Mouse (Mus musculus) CH12.LX (cell line): ENCODE results near the gene Tmem123. TPM values are rescaled to one million over a fixed set of nuclear protein-coding genes. Genes with fewer than 3 reads are reported as not detected.

Source experiments
- DNase-seq: peaks from one replicate; pipeline ENCODE4 v3.0.0-alpha.2; 2013; ENCODE audit errors: extremely low read depth
- H3K27ac ChIP-seq: 2 replicates; pipeline ENCODE4 v1.5.1; 2012; ENCODE audit warnings: low read depth, mild to moderate bottlenecking, control low read depth, moderate library complexity; ENCODE audit not compliant: insufficient read depth
- H3K27me3 ChIP-seq: replicated peaks from 2 replicates; pipeline ENCODE3; 2012; ENCODE audit warnings: inconsistent platforms
- H3K36me3 ChIP-seq, 2 experiments: replicated peaks in 1 of 2; 2 replicates each; pipeline versions ENCODE3 to v1.6.1; 2012; ENCODE audit warnings: inconsistent platforms in 1 of 2, low read length in 1 of 2, mild to moderate bottlenecking in 1 of 2, mixed read lengths in 1 of 2, moderate library complexity in 1 of 2; ENCODE audit not compliant: control insufficient read depth in 1 of 2, insufficient read depth in 1 of 2
- H3K4me1 ChIP-seq, 2 experiments: 2 replicates each; pipeline ENCODE4 v1.6.1; 2012; ENCODE audit warnings: inconsistent platforms in 1 of 2, moderate library complexity in 1 of 2; ENCODE audit not compliant: insufficient read depth in 2 of 2, control insufficient read depth in 1 of 2
- H3K4me2 ChIP-seq: 2 replicates; pipeline ENCODE4 v1.6.1; 2012; ENCODE audit warnings: low read depth, mild to moderate bottlenecking, control low read depth; ENCODE audit not compliant: poor library complexity, insufficient read depth, severe bottlenecking
- H3K4me3 ChIP-seq, 3 experiments: fragments of 150-350 bp in 1 of 3; sonication (generic) in 1 of 3; replicated peaks in 1 of 3; 2 replicates each; pipeline versions ENCODE3 to v1.5.1; 2011 to 2012; ENCODE audit warnings: low read depth in 2 of 3, low read length in 2 of 3, mild to moderate bottlenecking in 2 of 3, moderate library complexity in 2 of 3, control low read depth in 1 of 3, improper control_type of control experiment in 1 of 3, inconsistent platforms in 1 of 3, mixed read lengths in 1 of 3; ENCODE audit not compliant: poor library complexity in 1 of 3
- H3K79me2 ChIP-seq: replicated peaks from 2 replicates; pipeline ENCODE4 v1.6.1; 2012; ENCODE audit warnings: mild to moderate bottlenecking, moderate library complexity; ENCODE audit not compliant: control insufficient read depth, poor library complexity, insufficient read depth, severe bottlenecking; ENCODE audit errors: extremely low read depth
- H3K9ac ChIP-seq: 2 replicates; pipeline ENCODE4 v1.6.1; 2012; ENCODE audit warnings: low read depth, mild to moderate bottlenecking, control low read depth, moderate library complexity; ENCODE audit not compliant: insufficient read depth
- H3K9me3 ChIP-seq: replicated peaks from 2 replicates; pipeline ENCODE3; 2012; ENCODE audit warnings: low read length, inconsistent platforms, mixed read lengths
- CHD2 ChIP-seq: IDR thresholded peaks from 2 replicates; pipeline ENCODE4 v1.6.1; 2011; ENCODE audit warnings: low read length, improper control_type of control experiment
- E2F4 ChIP-seq: IDR thresholded peaks from 2 replicates; pipeline ENCODE4 v1.6.1; 2011; ENCODE audit warnings: low read depth, low read length, improper control_type of control experiment; ENCODE audit not compliant: insufficient replicate concordance
- EP300 ChIP-seq: IDR thresholded peaks from 2 replicates; pipeline ENCODE4 v1.6.1; 2011; ENCODE audit warnings: low read length, improper control_type of control experiment
- GABPA ChIP-seq: IDR thresholded peaks from 2 replicates; pipeline ENCODE4 v1.6.1; 2012; ENCODE audit warnings: low read depth, low read length, improper control_type of control experiment, inconsistent platforms; ENCODE audit not compliant: insufficient replicate concordance
- HCFC1 ChIP-seq: IDR thresholded peaks from 2 replicates; pipeline ENCODE4 v1.6.1; 2012; ENCODE audit warnings: low read depth, mild to moderate bottlenecking, inconsistent platforms, low read length, improper control_type of control experiment
- IRF4 ChIP-seq: IDR thresholded peaks from 2 replicates; pipeline ENCODE4 v1.6.1; 2014; ENCODE audit warnings: low read depth, mild to moderate bottlenecking, inconsistent platforms, low read length, improper control_type of control experiment
- JUN ChIP-seq: IDR thresholded peaks from 2 replicates; pipeline ENCODE4 v1.6.1; 2011; ENCODE audit warnings: low read depth, mild to moderate bottlenecking, low read length, improper control_type of control experiment, moderate library complexity; ENCODE audit not compliant: insufficient read depth
- JUND ChIP-seq: conservative IDR thresholded peaks from 2 replicates; pipeline ENCODE4 v1.6.1; 2011; ENCODE audit warnings: low read depth, low read length, improper control_type of control experiment
- MAFK ChIP-seq: IDR thresholded peaks from 2 replicates; pipeline ENCODE4 v1.6.1; 2011; ENCODE audit warnings: low read length, improper control_type of control experiment; ENCODE audit not compliant: insufficient replicate concordance
- MAX ChIP-seq: IDR thresholded peaks from 2 replicates; pipeline ENCODE4 v1.6.1; 2011; ENCODE audit warnings: low read length, improper control_type of control experiment
- MEF2A ChIP-seq: IDR thresholded peaks from 2 replicates; pipeline ENCODE4 v1.6.1; 2014; ENCODE audit warnings: low read depth, mild to moderate bottlenecking, inconsistent platforms, low read length, improper control_type of control experiment, borderline replicate concordance
- MXI1 ChIP-seq: IDR thresholded peaks from 2 replicates; pipeline ENCODE4 v1.6.1; 2011; ENCODE audit warnings: mild to moderate bottlenecking, low read depth, low read length, improper control_type of control experiment
- MYC ChIP-seq: IDR thresholded peaks from 2 replicates; pipeline ENCODE4 v1.6.1; 2011; ENCODE audit warnings: low read depth, mild to moderate bottlenecking, improper control_type of control experiment, low read length
- POLR2A ChIP-seq: IDR thresholded peaks from 2 replicates; pipeline ENCODE4 v1.6.1; 2011; ENCODE audit warnings: low read depth, mild to moderate bottlenecking, improper control_type of control experiment, low read length
- POLR2AphosphoS2 ChIP-seq: IDR thresholded peaks from 2 replicates; pipeline ENCODE4 v1.6.1; 2011; ENCODE audit warnings: low read depth, low read length, improper control_type of control experiment
- RCOR1 ChIP-seq: conservative IDR thresholded peaks from 2 replicates; pipeline ENCODE4 v1.6.1; 2012; ENCODE audit warnings: low read depth, mild to moderate bottlenecking, inconsistent platforms, low read length, improper control_type of control experiment
- SIN3A ChIP-seq: IDR thresholded peaks from 2 replicates; pipeline ENCODE4 v1.6.1; 2012; ENCODE audit warnings: low read length, improper control_type of control experiment, inconsistent platforms
- TCF12 ChIP-seq: IDR thresholded peaks from 2 replicates; pipeline ENCODE4 v1.6.1; 2014; ENCODE audit warnings: low read depth, mild to moderate bottlenecking, inconsistent platforms, low read length, improper control_type of control experiment
- UBTF ChIP-seq: IDR thresholded peaks from 2 replicates; pipeline ENCODE4 v1.6.1; 2012; ENCODE audit warnings: low read depth, mild to moderate bottlenecking, inconsistent platforms, low read length, improper control_type of control experiment, moderate library complexity
- ZC3H11A ChIP-seq: IDR thresholded peaks from 2 replicates; pipeline ENCODE4 v1.6.1; 2012; ENCODE audit warnings: low read depth, mild to moderate bottlenecking, inconsistent platforms, low read length, improper control_type of control experiment
- ZMIZ1 ChIP-seq: IDR thresholded peaks from 2 replicates; pipeline ENCODE4 v1.6.1; 2012; ENCODE audit warnings: low read depth, mild to moderate bottlenecking, inconsistent platforms, low read length, improper control_type of control experiment
- ZNF384 ChIP-seq: IDR thresholded peaks from 2 replicates; pipeline ENCODE4 v1.6.1; 2012; ENCODE audit warnings: low read depth, low read length, improper control_type of control experiment, inconsistent platforms
- dilution Hi-C: fragments of 300-500 bp; cut with MboI; formaldehyde crosslinking; loops from 2 replicates; pipeline ENCODE4 v1.14.3; 2020; ENCODE audit warnings: low sequenced_read_pairs; ENCODE audit not compliant: extremely low pct_unique_long_range_greater_than_20kb, extremely low pct_ligation_motif_present
- in situ Hi-C: fragments of 300-500 bp; cut with MboI; formaldehyde crosslinking; loops from 3 replicates; pipeline ENCODE4 v1.14.3; 2019; ENCODE audit warnings: low sequenced_read_pairs, low pct_ligation_motif_present, low pct_unique_long_range_greater_than_20kb, mixed read lengths
- polyA plus RNA-seq: library from polyadenylated mRNA; unstranded; fragments of >175 nt; gene quantifications from 2 replicates; pipeline ENCODE4 v1.2.1, GENCODE M21; 2012; ENCODE audit warnings: low read depth; ENCODE audit not compliant: insufficient read length
- total RNA-seq, 2 experiments: library from RNA; depleted of rRNA; stranded (reverse); fragments of 300-350 nt in 1 of 2; fragments of >200 nt in 1 of 2; gene quantifications; 2 replicates each; pipeline ENCODE4 v1.2.3; 2012 to 2014

Gene Tmem123
- total and polyA plus RNA-seq, 3 experiments: 61.1 to 183 (median 107) TPM

GRCm38 (mm10) chr9:7772361-7772760 is 8.5 kb downstream of the Tmem123 start:
- TF ChIP-seq IRF4 (no peak), JUN (no peak), E2F4 (no peak), RCOR1 (no peak), CHD2 (no peak), ZMIZ1 (no peak), EP300 (no peak), SIN3A (no peak), MAX (no peak), JUND (no peak), ZNF384 (no peak), MAFK (no peak), TCF12 (no peak), MXI1 (no peak), MYC (no peak), HCFC1 (no peak), GABPA (no peak), UBTF (no peak)
- H3K27me3 ChIP-seq: no peaks in the 10 kb centered on the region
- H3K36me3 ChIP-seq: peaks cover 68 to 98% of the 10 kb centered on the region in 2 experiments
- no peaks in the 10 kb centered on the region for H3K9me3 ChIP-seq
- dilution Hi-C loops: no loop called here
- H3K27ac ChIP-seq: no peak overlapping the region
- H3K4me1 ChIP-seq: peaks cover 13 to 68% of the 10 kb centered on the region in 2 experiments
- no peak overlapping the region for H3K4me3 ChIP-seq
- peaks cover 46% of the 10 kb centered on the region for H3K79me2 ChIP-seq
- DNase-seq: no peak
- H3K9ac ChIP-seq: no peak overlapping the region
- H3K4me2 ChIP-seq: no peak overlapping the region
- in situ Hi-C loops: loop anchor here (5.0 kb wide), 1 partner anchor 60 kb away; no protein-coding TSS in a partner anchor

- Histone ChIP-seq H3K27me3 (no peaks in the 10 kb centered on the region), H3K36me3 (peaks cover 72 to 98% of the 10 kb centered on the region in 2 experiments), H3K4me2 (no peak overlapping the region), H3K79me2 (peaks cover 46% of the 10 kb centered on the region), H3K9me3 (no peaks in the 10 kb centered on the region), H3K9ac (no peak overlapping the region), H3K4me3 (no peak overlapping the region), H3K4me1 (peaks cover 7 to 63% of the 10 kb centered on the region in 2 experiments), H3K27ac (no peak overlapping the region)
- DNase-seq: no peak
- in situ Hi-C loops: loop anchor here (5.0 kb wide), 1 partner anchor 59 kb away; no protein-coding TSS in a partner anchor
- TF ChIP-seq ZC3H11A: no peak
- no peak for TF ChIP-seq MEF2A
- TF ChIP-seq POLR2A: no peak
- TF ChIP-seq IRF4: no peak
- no peak for TF ChIP-seq POLR2AphosphoS2
- dilution Hi-C loops: no loop called here
Measured at GRCm38 (mm10) chr9:7772773-7773454, 9.1 kb downstream of the Tmem123 start.
